Mouse (Mus musculus) MEL (cell line): Measurements from ENCODE around the gene Scn1b.

Source experiments
- CTCF ChIP-seq, 3 experiments: IDR thresholded peaks in 2 of 3; conservative IDR thresholded peaks in 1 of 3; 2 replicates each; pipeline ENCODE4 v1.5.1; 2011 to 2012; ENCODE audit warnings: low read length in 3 of 3, low read depth in 2 of 3, mild to moderate bottlenecking in 2 of 3, improper control_type of control experiment in 1 of 3, inconsistent platforms in 1 of 3, mixed read lengths in 1 of 3, moderate library complexity in 1 of 3; ENCODE audit not compliant: control insufficient read depth in 1 of 3, insufficient read depth in 1 of 3, poor library complexity in 1 of 3, severe bottlenecking in 1 of 3
- EP300 ChIP-seq, 2 experiments: IDR thresholded peaks; 2 replicates each; pipeline ENCODE4 v1.6.1; 2011; ENCODE audit warnings: improper control_type of control experiment in 2 of 2, low read length in 2 of 2, low read depth in 1 of 2, mild to moderate bottlenecking in 1 of 2

DNA sequence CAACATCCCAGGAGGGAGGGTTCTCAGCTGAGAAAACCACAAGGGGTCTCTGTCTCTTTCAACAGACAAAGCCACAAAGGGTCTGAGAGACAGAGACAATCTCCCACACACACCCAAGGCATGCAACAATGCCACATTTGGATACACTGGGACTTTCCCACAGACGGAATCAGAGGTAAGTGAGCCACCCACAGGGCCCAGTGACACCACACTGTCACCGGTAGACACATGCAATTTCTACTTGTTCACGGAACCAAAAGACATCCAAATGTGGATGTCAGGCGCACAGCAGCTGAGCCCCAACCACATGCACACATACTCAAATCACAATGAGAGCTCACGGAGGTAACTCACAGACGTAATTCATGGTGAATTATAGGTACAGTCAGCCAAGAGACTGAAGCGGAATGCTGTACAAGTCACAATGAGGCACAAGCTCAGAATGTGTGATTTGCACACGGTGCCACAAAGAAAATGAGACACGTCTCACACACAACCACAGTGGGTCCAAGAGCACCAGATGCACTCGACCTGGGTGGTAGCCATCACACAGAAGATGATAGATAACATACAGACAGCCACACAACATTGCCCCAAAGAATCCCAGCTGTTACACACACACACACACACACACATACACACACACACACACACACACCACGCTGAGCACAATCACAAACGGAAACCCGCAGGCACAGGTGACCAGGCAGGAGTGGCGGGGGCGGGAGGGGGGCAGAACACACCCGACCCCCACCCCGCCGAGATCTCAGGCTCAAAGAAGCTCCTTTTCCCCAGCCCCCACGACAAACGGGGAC lies 23.2 kb upstream of the Scn1b start:
- TF ChIP-seq CTCF (IDR thresholded peaks at IDR 0.05 in 2 of 3, conservative IDR thresholded peaks at IDR 0.05 in 1 of 3; ENCODE audit: control insufficient read depth in 1 of 3, insufficient read depth in 1 of 3, low read depth in 2 of 3, low read length in 3 of 3, poor library complexity in 1 of 3, severe bottlenecking in 1 of 3) (no peak), EP300 (IDR thresholded peaks at IDR 0.05; ENCODE audit: low read depth in 1 of 2, low read length in 2 of 2) (no peak)
